Mouse (Mus musculus): ENCODE results near the gene Ints1. TPM values are rescaled to one million over a fixed set of nuclear protein-coding genes. Genes with fewer than 3 reads are reported as not detected.
A peak's percentile ranks its signal among the peaks of the same experiment; 100 is the strongest.

Ints1 gene
- polyA plus RNA-seq, 1 experiment from 2014 or later = 37.2 TPM

- peak; percentile 66 for DNase-seq (ENCODE audit: low spot score)
- H3K36me3 ChIP-seq (replicated peaks; ENCODE audit: control insufficient read depth, insufficient read depth) = 0 out of 2 replicates have a peak, but pooled peaks cover 4% of the 10 kb centered on the region
- peaks cover 4% of the 10 kb centered on the region for H3K4me1 ChIP-seq (replicated peaks; ENCODE audit: control insufficient read depth, insufficient read depth, low read length)
- no peak overlapping the region for H3K4me2 ChIP-seq (replicated peaks)
- H3K9ac ChIP-seq = no peak overlapping the region
- H3K27me3 ChIP-seq (ENCODE audit: control insufficient read depth, insufficient read depth, low read length) = no peaks in the 10 kb centered on the region
- no peak overlapping the region for H3K27ac ChIP-seq
- no peak overlapping the region for H3K4me3 ChIP-seq (replicated peaks; ENCODE audit: low read length)
- WGBS = 95% methylated on average over 2 of the region's 2 CpGs
- no peak for ATAC-seq (ENCODE audit: low FRiP score)
- H3K9me3 ChIP-seq (ENCODE audit: control insufficient read depth, low read length) = no peaks in the 10 kb centered on the region
Measured at GRCm38 (mm10) chr5:139717723-139718122, 57.8 kb downstream of the Ints1 start.

GRCm38 (mm10) chr5:139706496-139706895 is 69.0 kb downstream of the Ints1 start:
- no peak overlapping the region for H3K27ac ChIP-seq
- 0 out of 2 replicates have a peak, but pooled peaks cover 3% of the 10 kb centered on the region for H3K9me3 ChIP-seq (ENCODE audit: control insufficient read depth, low read length)
- H3K4me3 ChIP-seq (replicated peaks; ENCODE audit: low read length) = no peak overlapping the region
- DNase-seq (ENCODE audit: low spot score) = no peak
- no peak for ATAC-seq (ENCODE audit: low FRiP score)
- H3K27me3 ChIP-seq (ENCODE audit: control insufficient read depth, insufficient read depth, low read length) = no peaks in the 10 kb centered on the region
- H3K36me3 ChIP-seq (replicated peaks; ENCODE audit: control insufficient read depth, insufficient read depth) = peaks cover 22% of the 10 kb centered on the region
- H3K4me1 ChIP-seq (replicated peaks; ENCODE audit: control insufficient read depth, insufficient read depth, low read length) = no peaks in the 10 kb centered on the region
- no peak overlapping the region for H3K4me2 ChIP-seq (replicated peaks)
- H3K9ac ChIP-seq = no peak overlapping the region
- 90% methylated on average over 10 of the region's 10 CpGs for WGBS

GRCm38 (mm10) chr5:139702905-139703304 is 72.6 kb downstream of the Ints1 start:
- ATAC-seq (ENCODE audit: low FRiP score) = no peak
- Histone ChIP-seq H3K36me3 (replicated peaks; ENCODE audit: control insufficient read depth, insufficient read depth) (peaks cover 5% of the 10 kb centered on the region; the same call in 1 of the 2 replicates), H3K27me3 (ENCODE audit: control insufficient read depth, insufficient read depth, low read length) (no peaks in the 10 kb centered on the region), H3K9me3 (ENCODE audit: control insufficient read depth, low read length) (0 out of 2 replicates have a peak, but pooled peaks cover 3% of the 10 kb centered on the region), H3K4me1 (replicated peaks; ENCODE audit: control insufficient read depth, insufficient read depth, low read length) (no peaks in the 10 kb centered on the region), H3K4me2 (replicated peaks) (no peak overlapping the region), H3K4me3 (replicated peaks; ENCODE audit: low read length) (no peak overlapping the region), H3K27ac (no peak overlapping the region), H3K9ac (no peak overlapping the region)
- 68% methylated on average over 2 of the region's 2 CpGs for WGBS
- DNase-seq (ENCODE audit: low spot score) = no peak

GRCm38 (mm10) chr5:139702236-139702635 is 73.2 kb downstream of the Ints1 start:
- Histone ChIP-seq H3K9me3 (ENCODE audit: control insufficient read depth, low read length) (0 out of 2 replicates have a peak, but pooled peaks cover 3% of the 10 kb centered on the region), H3K4me1 (replicated peaks; ENCODE audit: control insufficient read depth, insufficient read depth, low read length) (no peaks in the 10 kb centered on the region), H3K4me3 (replicated peaks; ENCODE audit: low read length) (no peak overlapping the region), H3K36me3 (replicated peaks; ENCODE audit: control insufficient read depth, insufficient read depth) (peaks cover 5% of the 10 kb centered on the region; the same call in 1 of the 2 replicates), H3K9ac (no peak overlapping the region), H3K27me3 (ENCODE audit: control insufficient read depth, insufficient read depth, low read length) (no peaks in the 10 kb centered on the region), H3K4me2 (replicated peaks) (no peak overlapping the region), H3K27ac (no peak overlapping the region)
- DNase-seq (ENCODE audit: low spot score) (no peak), ATAC-seq (ENCODE audit: low FRiP score) (no peak)
- WGBS = 78% methylated on average over 8 of the region's 10 CpGs

Small RNAs within 50 kb of the gene (microRNA-seq; reads per million reads assigned to microRNA genes)
- gene Mir7037 = not detected

Other genes with a start within 250 kb of the Ints1 start
- 25.4 and 31.0 TPM in 2 replicates for gene Uncx, start 232.2 kb downstream of the Ints1 start, polyA plus RNA-seq (2014; fragmentation: Nextera tagmentation; extraction: Ambion mirVana)
- gene Micall2, start 39.3 kb downstream of the Ints1 start, polyA plus RNA-seq (2014; fragmentation: Nextera tagmentation; extraction: Ambion mirVana) = 10.6 and 10.7 TPM in 2 replicates
- 7.1 and 7.8 TPM in 2 replicates for gene Mafk, start 15.8 kb upstream of the Ints1 start, polyA plus RNA-seq (2014; fragmentation: Nextera tagmentation; extraction: Ambion mirVana)
- 0.08 TPM in 1 of 2 replicates, not detected in the other for gene Tmem184a, start 44.2 kb upstream of the Ints1 start, polyA plus RNA-seq (2014; fragmentation: Nextera tagmentation; extraction: Ambion mirVana)
- 0.29 and 0.31 TPM in 2 replicates for gene Gm26938, start 50.7 kb upstream of the Ints1 start, polyA plus RNA-seq (2014; fragmentation: Nextera tagmentation; extraction: Ambion mirVana)
- 63.6 and 67.5 TPM in 2 replicates for gene Psmg3, start 51.2 kb upstream of the Ints1 start, polyA plus RNA-seq (2014; fragmentation: Nextera tagmentation; extraction: Ambion mirVana)
- 3.5 and 5.0 TPM in 2 replicates for gene Elfn1, start 132.3 kb upstream of the Ints1 start, polyA plus RNA-seq (2014; fragmentation: Nextera tagmentation; extraction: Ambion mirVana)